Mouse (Mus musculus): ENCODE results near the gene Cmip. TPM values are rescaled to one million over a fixed set of nuclear protein-coding genes. Genes with fewer than 3 reads are reported as not detected.

Gene Cmip
- polyA plus RNA-seq, 1 experiment: 112 TPM

- H3K27ac ChIP-seq (ENCODE audit: insufficient read depth, low read depth, low read length): no peak overlapping the region
- TF ChIP-seq POLR2A (IDR thresholded peaks at IDR 0.05; ENCODE audit: low read depth, low read length) (no peak), CTCF (conservative IDR thresholded peaks at IDR 0.05; ENCODE audit: insufficient read depth, insufficient read length, low read depth, low read length) (no peak)
- DNase-seq: no peak
- no peak overlapping the region for H3K4me3 ChIP-seq (ENCODE audit: insufficient read depth, low read depth, low read length)
- peaks cover 58% of the 10 kb centered on the region for H3K4me1 ChIP-seq (ENCODE audit: control insufficient read depth, insufficient read depth, low read length)
- 62% methylated on average over 10 of the region's 10 CpGs for WGBS
- H3K27me3 ChIP-seq (replicated peaks; ENCODE audit: control insufficient read depth, insufficient read depth, low read length): no peaks in the 10 kb centered on the region
- H3K36me3 ChIP-seq (ENCODE audit: control insufficient read depth, insufficient read depth, low read length): no peaks in the 10 kb centered on the region
Observed at GRCm38 (mm10) chr8:117294812-117295211, 37.9 kb downstream of the Cmip start.

- TF ChIP-seq POLR2A (IDR thresholded peaks at IDR 0.05; ENCODE audit: low read depth, low read length) (no peak), CTCF (conservative IDR thresholded peaks at IDR 0.05; ENCODE audit: insufficient read depth, insufficient read length, low read depth, low read length) (no peak)
- peak; percentile 77 for DNase-seq
- Histone ChIP-seq H3K27me3 (replicated peaks; ENCODE audit: control insufficient read depth, insufficient read depth, low read length) (no peaks in the 10 kb centered on the region), H3K27ac (ENCODE audit: insufficient read depth, low read depth, low read length) (peak overlapping the region; percentile 41), H3K4me3 (ENCODE audit: insufficient read depth, low read depth, low read length) (no peak overlapping the region), H3K4me1 (ENCODE audit: control insufficient read depth, insufficient read depth, low read length) (peaks cover 70% of the 10 kb centered on the region), H3K36me3 (ENCODE audit: control insufficient read depth, insufficient read depth, low read length) (no peaks in the 10 kb centered on the region)
- WGBS: 36% methylated on average over 12 of the region's 12 CpGs
Observed at GRCm38 (mm10) chr8:117297913-117298518, 41.2 kb downstream of the Cmip start.

GRCm38 (mm10) chr8:117299204-117299603, 42.3 kb downstream of the Cmip start:
- 51% methylated on average over 10 of the region's 10 CpGs for WGBS
- Histone ChIP-seq H3K36me3 (ENCODE audit: control insufficient read depth, insufficient read depth, low read length) (no peaks in the 10 kb centered on the region), H3K27ac (ENCODE audit: insufficient read depth, low read depth, low read length) (0 out of 2 replicates have a peak overlapping the region, but pooled peaks have one; percentile 41), H3K27me3 (replicated peaks; ENCODE audit: control insufficient read depth, insufficient read depth, low read length) (no peaks in the 10 kb centered on the region), H3K4me1 (ENCODE audit: control insufficient read depth, insufficient read depth, low read length) (peaks cover 72% of the 10 kb centered on the region), H3K4me3 (ENCODE audit: insufficient read depth, low read depth, low read length) (no peak overlapping the region)
- peak; percentile 69 for DNase-seq
- TF ChIP-seq POLR2A (IDR thresholded peaks at IDR 0.05; ENCODE audit: low read depth, low read length) (no peak), CTCF (conservative IDR thresholded peaks at IDR 0.05; ENCODE audit: insufficient read depth, insufficient read length, low read depth, low read length) (no peak)

- WGBS: 22% methylated on average over 7 of the region's 7 CpGs
- H3K27me3 ChIP-seq (replicated peaks; ENCODE audit: control insufficient read depth, insufficient read depth, low read length): no peaks in the 10 kb centered on the region
- H3K4me1 ChIP-seq (ENCODE audit: control insufficient read depth, insufficient read depth, low read length): peaks cover 68% of the 10 kb centered on the region
- H3K36me3 ChIP-seq (ENCODE audit: control insufficient read depth, insufficient read depth, low read length): no peaks in the 10 kb centered on the region
- TF ChIP-seq CTCF (conservative IDR thresholded peaks at IDR 0.05; ENCODE audit: insufficient read depth, insufficient read length, low read depth, low read length) (no peak), POLR2A (IDR thresholded peaks at IDR 0.05; ENCODE audit: low read depth, low read length) (no peak)
- no peak overlapping the region for H3K4me3 ChIP-seq (ENCODE audit: insufficient read depth, low read depth, low read length)
- DNase-seq: peak; percentile 94
- peak overlapping the region; percentile 49 for H3K27ac ChIP-seq (ENCODE audit: insufficient read depth, low read depth, low read length)
Observed at GRCm38 (mm10) chr8:117300188-117300587, 43.3 kb downstream of the Cmip start.

GRCm38 (mm10) chr8:117301457-117302041, 44.7 kb downstream of the Cmip start:
- Histone ChIP-seq H3K4me1 (ENCODE audit: control insufficient read depth, insufficient read depth, low read length) (peaks cover 65% of the 10 kb centered on the region), H3K27me3 (replicated peaks; ENCODE audit: control insufficient read depth, insufficient read depth, low read length) (no peaks in the 10 kb centered on the region), H3K36me3 (ENCODE audit: control insufficient read depth, insufficient read depth, low read length) (no peaks in the 10 kb centered on the region), H3K27ac (ENCODE audit: insufficient read depth, low read depth, low read length) (peak overlapping the region; percentile 30; the same call in 1 of the 2 replicates), H3K4me3 (ENCODE audit: insufficient read depth, low read depth, low read length) (no peak overlapping the region)
- WGBS: 73% methylated on average over 12 of the region's 12 CpGs
- DNase-seq: peak; percentile 83
- TF ChIP-seq CTCF (conservative IDR thresholded peaks at IDR 0.05; ENCODE audit: insufficient read depth, insufficient read length, low read depth, low read length) (no peak), POLR2A (IDR thresholded peaks at IDR 0.05; ENCODE audit: low read depth, low read length) (no peak)

GRCm38 (mm10) chr8:117302072-117302471, 45.2 kb downstream of the Cmip start:
- TF ChIP-seq POLR2A (IDR thresholded peaks at IDR 0.05; ENCODE audit: low read depth, low read length) (no peak), CTCF (conservative IDR thresholded peaks at IDR 0.05; ENCODE audit: insufficient read depth, insufficient read length, low read depth, low read length) (no peak)
- H3K27me3 ChIP-seq (replicated peaks; ENCODE audit: control insufficient read depth, insufficient read depth, low read length): no peaks in the 10 kb centered on the region
- no peak for DNase-seq
- H3K4me1 ChIP-seq (ENCODE audit: control insufficient read depth, insufficient read depth, low read length): peaks cover 70% of the 10 kb centered on the region
- no peak overlapping the region for H3K4me3 ChIP-seq (ENCODE audit: insufficient read depth, low read depth, low read length)
- peak overlapping the region; percentile 30; the same call in 1 of the 2 replicates for H3K27ac ChIP-seq (ENCODE audit: insufficient read depth, low read depth, low read length)
- WGBS: 70% methylated on average over 11 of the region's 11 CpGs
- H3K36me3 ChIP-seq (ENCODE audit: control insufficient read depth, insufficient read depth, low read length): no peaks in the 10 kb centered on the region

- DNase-seq: no peak
- H3K4me1 ChIP-seq (ENCODE audit: control insufficient read depth, insufficient read depth, low read length): peaks cover 70% of the 10 kb centered on the region
- no peak overlapping the region for H3K4me3 ChIP-seq (ENCODE audit: insufficient read depth, low read depth, low read length)
- no peaks in the 10 kb centered on the region for H3K27me3 ChIP-seq (replicated peaks; ENCODE audit: control insufficient read depth, insufficient read depth, low read length)
- WGBS: 30% methylated on average over 9 of the region's 9 CpGs
- TF ChIP-seq POLR2A (IDR thresholded peaks at IDR 0.05; ENCODE audit: low read depth, low read length): no peak
- no peak for TF ChIP-seq CTCF (conservative IDR thresholded peaks at IDR 0.05; ENCODE audit: insufficient read depth, insufficient read length, low read depth, low read length)
- H3K27ac ChIP-seq (ENCODE audit: insufficient read depth, low read depth, low read length): 0 out of 2 replicates have a peak overlapping the region, but pooled peaks have one; percentile 18
- H3K36me3 ChIP-seq (ENCODE audit: control insufficient read depth, insufficient read depth, low read length): no peaks in the 10 kb centered on the region
Observed at GRCm38 (mm10) chr8:117303666-117304065, 46.8 kb downstream of the Cmip start.
